Mouse (Mus musculus) spleen, postnatal 10 days (tissue): Measurements from ENCODE around the gene Rbm39.
"Not testable (repeated sequence)": the region's sequence is repeated elsewhere in the genome, so short reads cannot be mapped to it uniquely, and the experiment has no call there.

Experiments
- DNase-seq, 2 experiments: peaks; one replicate each; pipeline ENCODE4 v3.0.0; 2021 to 2022; ENCODE audit warnings: low spot score in 2 of 2

Gene Rbm39

DNA sequence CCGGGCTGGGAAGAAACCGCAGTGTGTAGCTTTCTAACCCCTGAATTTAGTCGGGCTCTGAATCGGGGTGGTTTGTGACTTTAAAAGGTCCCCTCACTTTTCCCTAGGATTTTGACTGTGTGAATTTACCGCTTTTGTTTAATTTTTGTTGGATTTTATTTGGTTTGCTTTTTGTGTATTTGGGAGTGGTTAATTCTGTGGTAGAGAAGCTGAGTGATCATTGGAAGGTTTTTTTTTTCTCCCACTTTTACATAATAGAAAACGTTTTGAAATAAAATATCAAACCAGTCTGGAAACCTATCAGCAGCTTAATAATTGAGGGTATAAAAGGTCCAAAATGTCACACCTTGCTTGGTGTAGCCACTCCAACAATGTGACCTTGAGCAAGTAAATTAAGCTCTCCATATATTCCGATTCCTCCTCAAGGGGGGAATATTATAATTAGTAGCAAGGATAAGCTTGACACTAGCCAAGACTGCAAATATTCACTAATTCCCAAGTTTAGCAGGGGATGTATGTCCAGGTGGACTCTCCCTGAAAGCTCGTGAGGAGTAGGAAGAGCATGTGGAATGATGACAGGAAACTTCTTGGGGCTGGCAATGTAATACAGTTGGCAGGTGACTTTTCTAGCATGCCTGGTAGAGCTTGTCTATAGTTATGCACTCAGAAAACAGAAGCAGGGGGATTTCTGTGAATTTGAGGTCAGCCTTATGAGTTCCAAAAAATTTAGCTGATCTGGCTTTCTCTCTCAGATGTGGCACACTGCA is 969 bp upstream of the Rbm39 start:
- no peak for DNase-seq

- DNase-seq = no peak
Measured at GRCm38 (mm10) chr2:156179796-156180093, 293 bp downstream of the Rbm39 start.

- DNase-seq = peak; percentile 85 to 87
Measured at GRCm38 (mm10) chr2:156179046-156179795, 817 bp downstream of the Rbm39 start.

DNA sequence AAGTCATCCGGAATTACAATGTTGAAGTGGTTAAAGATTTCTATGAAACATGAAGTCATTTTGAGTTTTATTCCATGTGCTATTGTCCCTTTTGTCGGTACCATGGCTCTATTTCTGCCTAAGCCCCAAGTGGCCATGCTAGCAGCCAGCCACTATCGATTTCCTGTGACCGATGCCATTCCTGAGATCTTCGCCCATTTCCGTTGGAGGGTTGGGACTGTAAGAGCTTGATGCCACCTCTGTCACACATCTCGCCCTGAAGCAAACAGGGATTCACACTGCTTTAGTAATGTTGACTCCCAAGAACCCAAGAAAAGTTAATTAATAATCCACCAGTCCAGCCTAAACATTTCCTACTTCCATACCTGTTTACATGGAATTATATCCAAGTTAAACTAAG is 2.4 kb downstream of the Rbm39 start:
- DNase-seq = no peak

DNA sequence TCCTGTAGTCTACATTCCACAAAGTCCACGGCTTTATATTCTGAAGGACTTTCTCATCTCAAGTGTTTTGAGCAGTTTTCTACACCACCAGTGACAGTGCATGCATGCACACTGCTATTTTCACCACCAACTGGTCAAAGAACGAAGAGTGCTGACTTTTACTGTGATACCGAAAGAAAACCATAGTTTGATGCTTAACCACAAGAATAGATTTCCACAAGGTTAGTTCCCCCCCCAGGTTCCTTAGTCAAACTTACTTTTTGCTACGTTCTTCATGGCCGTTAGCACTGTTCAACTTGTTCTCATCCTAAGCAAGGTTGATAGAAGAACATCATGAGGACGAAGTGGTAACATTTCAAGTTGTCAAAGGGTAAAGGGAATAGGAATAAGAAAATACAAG is 3.0 kb downstream of the Rbm39 start:
- DNase-seq = no peak

- DNase-seq = no peak
Measured at GRCm38 (mm10) chr2:156166557-156166956, 13.5 kb downstream of the Rbm39 start.

GRCm38 (mm10) chr2:156165478-156165877 is 14.6 kb downstream of the Rbm39 start:
- DNase-seq = no peak

DNA sequence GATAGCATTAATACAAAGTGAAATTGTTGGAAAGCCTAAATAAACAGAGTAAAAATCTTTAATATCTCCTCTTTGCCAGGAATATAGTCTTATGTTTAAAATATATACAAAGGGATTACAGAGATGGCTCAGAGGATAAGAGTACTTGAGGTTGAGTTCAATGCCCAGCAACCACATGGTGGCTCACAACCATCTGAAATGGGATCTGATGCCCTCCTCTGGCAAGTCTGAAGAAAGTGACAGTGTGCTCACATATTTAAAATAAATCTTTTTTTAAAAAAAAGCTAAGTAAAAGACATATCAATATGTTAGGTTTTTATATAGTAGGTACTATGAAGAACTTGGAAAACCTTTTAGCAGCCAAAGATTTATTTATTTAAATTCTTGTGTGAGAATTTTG is 28.5 kb downstream of the Rbm39 start:
- DNase-seq = no peak

GRCm38 (mm10) chr2:156147316-156147915 is 32.6 kb downstream of the Rbm39 start:
- DNase-seq = no peak

GRCm38 (mm10) chr2:156146272-156146989 is 33.6 kb downstream of the Rbm39 start:
- no peak for DNase-seq

DNA sequence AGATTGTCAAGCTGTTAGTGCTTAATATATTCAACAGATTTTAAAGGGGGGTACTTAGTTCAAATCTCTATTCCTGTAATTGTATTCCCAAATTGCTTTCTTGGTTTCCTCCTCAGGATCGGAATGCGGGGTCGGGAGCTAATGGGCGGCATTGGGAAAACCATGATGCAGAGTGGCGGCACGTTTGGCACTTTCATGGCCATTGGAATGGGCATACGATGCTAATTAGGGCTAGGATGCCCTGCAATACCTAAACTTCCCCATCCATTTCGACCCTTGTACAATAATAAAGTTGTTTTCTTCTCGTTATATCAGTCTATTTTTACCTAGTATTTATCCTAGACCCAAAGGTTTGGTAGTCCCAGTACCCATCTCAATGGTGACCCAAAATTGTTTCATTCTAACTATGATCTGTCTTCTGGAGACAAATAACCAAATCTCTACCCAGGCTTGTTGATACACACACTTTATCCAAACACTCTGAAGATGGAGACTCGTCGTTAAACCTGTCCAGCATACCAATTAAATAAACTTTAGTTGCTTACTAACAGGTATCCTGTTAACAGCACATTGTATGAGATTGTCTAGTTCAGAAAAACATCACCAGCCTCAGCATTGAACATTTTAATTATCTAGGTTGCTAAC is 34.4 kb downstream of the Rbm39 start:
- no peak for DNase-seq

GRCm38 (mm10) chr2:156143953-156144724 is 35.9 kb downstream of the Rbm39 start, which contains the start of the genes Romo1 and Nfs1:
Gene Romo1, plus strand, starts transcription at chr2:156144039.
Gene Nfs1, minus strand, starts transcription at chr2:156144186.
- DNase-seq = peak; percentile 83 to 93

- peak in 1 of 2 experiments; percentile 32 for DNase-seq
Measured at GRCm38 (mm10) chr2:156143367-156143766, 36.7 kb downstream of the Rbm39 start.

- DNase-seq = no peak
Measured at GRCm38 (mm10) chr2:156142820-156143219, 37.2 kb downstream of the Rbm39 start.

DNA sequence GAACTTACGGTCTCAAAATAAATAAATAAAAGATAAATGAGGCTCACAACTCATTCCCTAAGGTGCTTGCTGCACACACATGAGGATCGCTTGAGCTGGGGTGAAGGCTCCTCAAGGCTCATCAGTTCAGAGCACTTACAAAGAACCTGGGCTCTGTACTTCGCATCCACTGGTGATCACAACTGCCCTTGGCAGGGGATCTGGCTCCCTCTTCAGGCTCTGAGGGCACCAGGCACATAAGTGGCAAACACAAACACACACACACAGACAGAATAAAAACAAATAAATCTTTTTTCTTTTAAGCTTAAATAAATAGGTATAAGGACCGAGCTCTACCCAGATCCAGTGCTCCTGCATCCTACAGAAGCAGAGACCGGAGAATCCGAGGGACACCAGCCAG is 44.3 kb downstream of the Rbm39 start:
- no peak for DNase-seq

DNA sequence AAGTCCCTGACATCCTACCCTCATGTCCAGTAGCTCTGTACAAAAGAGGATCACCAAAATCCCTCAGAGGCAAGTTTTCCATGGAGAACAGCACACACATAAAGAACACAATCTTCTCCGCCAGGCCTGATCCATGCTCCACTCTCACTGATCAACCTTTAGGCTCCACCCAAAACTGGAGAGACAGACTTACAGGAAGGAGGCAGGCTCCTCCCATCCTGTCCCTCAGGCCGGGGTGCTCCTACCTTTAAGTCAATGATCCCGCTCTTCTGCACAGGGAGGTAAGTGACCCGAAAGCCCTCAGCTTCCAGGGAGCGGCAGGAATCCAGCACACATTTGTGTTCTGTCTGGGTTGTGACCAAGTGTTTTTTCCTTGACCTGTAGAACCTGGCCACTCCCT is 45.9 kb downstream of the Rbm39 start:
- DNase-seq = no peak

GRCm38 (mm10) chr2:156126992-156127391 is 53.0 kb downstream of the Rbm39 start, which contains the start of gene Gm28036:
Gene Gm28036, minus strand, starts transcription at chr2:156127092.
- DNase-seq = no peak

DNA sequence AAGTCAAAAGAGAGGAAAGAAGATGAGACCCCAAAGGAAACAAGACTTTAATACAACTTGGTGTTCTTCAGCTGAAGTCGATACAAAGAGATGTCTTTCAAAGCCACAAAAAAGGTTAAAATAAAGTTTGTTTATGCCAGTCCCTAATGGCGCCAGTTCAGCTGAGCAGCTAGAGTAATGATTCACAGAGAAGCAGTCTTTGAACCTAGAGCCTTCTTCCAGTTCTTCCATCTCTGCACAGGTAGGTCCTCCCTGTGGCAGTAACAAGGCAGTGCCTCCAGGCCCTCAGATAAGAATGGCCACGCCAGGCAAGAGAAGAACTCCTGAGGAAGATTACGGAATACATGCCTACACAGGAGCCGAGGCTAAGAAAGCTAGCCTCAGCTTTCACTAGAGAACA is 56.3 kb downstream of the Rbm39 start:
- DNase-seq = no peak

GRCm38 (mm10) chr2:156119566-156119965 is 60.5 kb downstream of the Rbm39 start:
- no peak for DNase-seq

DNA sequence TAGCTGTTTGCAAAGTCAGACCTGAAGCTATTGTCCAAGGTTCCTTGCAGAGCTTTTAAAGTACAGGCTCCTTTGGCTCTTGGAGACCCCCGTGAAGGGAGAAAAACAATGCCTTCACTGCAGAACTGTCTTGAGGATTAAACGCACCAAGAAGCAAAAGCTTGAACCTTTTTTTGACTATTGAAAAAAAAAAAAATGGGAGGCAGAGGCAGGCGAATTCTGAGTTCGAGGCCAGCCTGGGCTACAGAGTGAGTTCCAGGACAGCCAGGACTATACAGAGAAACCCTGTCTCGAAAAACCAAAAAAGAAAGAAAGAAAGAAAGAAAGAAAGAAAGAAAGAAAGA is 68.0 kb downstream of the Rbm39 start:
- not testable (repeated sequence) for DNase-seq
